Mouse (Mus musculus) limb, embryonic 14.5 days (tissue): ENCODE data around the gene Sox8. TPM values are rescaled to one million over a fixed set of nuclear protein-coding genes. Genes with fewer than 3 reads are reported as not detected.

ENCODE experiments used
- ATAC-seq: fragments of 200-750 bp; cut with Nextera tagmentation; 2 replicates; pipeline ENCODE4 v1.8.0; 2017; ENCODE audit warnings: low read depth, moderate number of reproducible peaks, moderate TSS enrichment; ENCODE audit not compliant: low FRiP score
- DNase-seq: peaks from one replicate; pipeline ENCODE4 v3.0.0-alpha.2; 2015; ENCODE audit warnings: low spot score
- H3K27ac ChIP-seq: fragments of 300-500 bp; sonication (generic); replicated peaks from 2 replicates; pipeline ENCODE4 v1.5.1; 2014; ENCODE audit warnings: low read depth, mild to moderate bottlenecking, low read length, moderate library complexity, mixed read lengths
- H3K27me3 ChIP-seq: fragments of 300-500 bp; sonication (generic); 2 replicates; pipeline ENCODE4 v1.6.1; 2014; ENCODE audit warnings: low read length, mixed read lengths; ENCODE audit not compliant: control insufficient read depth, insufficient read depth
- H3K36me3 ChIP-seq: fragments of 300-500 bp; sonication (generic); 2 replicates; pipeline ENCODE4 v1.6.1; 2014; ENCODE audit warnings: mild to moderate bottlenecking, low read length, moderate library complexity, mixed read lengths; ENCODE audit not compliant: control insufficient read depth, insufficient read depth
- H3K4me1 ChIP-seq: fragments of 300-500 bp; sonication (generic); 2 replicates; pipeline ENCODE4 v1.6.1; 2014; ENCODE audit warnings: antibody characterized with exemption, low read length, mixed read lengths; ENCODE audit not compliant: control insufficient read depth, insufficient read depth
- H3K4me2 ChIP-seq: fragments of 300-500 bp; sonication (generic); replicated peaks from 2 replicates; pipeline ENCODE4 v1.6.1; 2014; ENCODE audit warnings: low read depth, mild to moderate bottlenecking, low read length, moderate library complexity; ENCODE audit not compliant: severe bottlenecking
- H3K4me3 ChIP-seq: fragments of 300-500 bp; sonication (generic); replicated peaks from 2 replicates; pipeline ENCODE4 v1.5.1; 2014; ENCODE audit warnings: low read length
- H3K9ac ChIP-seq: fragments of 300-500 bp; sonication (generic); 2 replicates; pipeline ENCODE4 v1.6.1; 2014; ENCODE audit warnings: mild to moderate bottlenecking, low read depth, low read length, moderate library complexity; ENCODE audit not compliant: severe bottlenecking
- H3K9me3 ChIP-seq: fragments of 300-500 bp; sonication (generic); 2 replicates; pipeline ENCODE4 v1.6.1; 2016; ENCODE audit warnings: low read length; ENCODE audit not compliant: control insufficient read depth
- POLR2A ChIP-seq: fragments of 200-500 bp; IDR thresholded peaks from 2 replicates; pipeline ENCODE4 v1.8.0; 2012; ENCODE audit warnings: inconsistent platforms, mild to moderate bottlenecking, moderate library complexity, borderline replicate concordance; ENCODE audit not compliant: insufficient read depth, insufficient read length; ENCODE audit errors: extremely low read depth
- WGBS: fragments of 180-500 bp; shearing (Covaris S2); extraction: QIAGEN DNeasy Blood & Tissue Kit; methylation state at CpG from one replicate; pipeline ENCODE4 v1.1.7; 2014; 5-methylcytosine and 5-hydroxymethylcytosine counted together
- polyA plus RNA-seq, 2 experiments: library from polyadenylated mRNA; depleted of rRNA in 1 of 2; stranded (reverse) in 1 of 2; unstranded in 1 of 2; fragments of >200 nt; fragmentation: Nextera tagmentation in 1 of 2; extraction: Ambion mirVana in 1 of 2; gene quantifications; 2 replicates each; pipeline versions ENCODE4 v1.2.1 to v1.2.3; 2012 to 2014

The Sox8 gene
- polyA plus RNA-seq, 2 experiments = 16.3 to 16.7 TPM

GRCm38 (mm10) chr17:25579332-25580047 is 9.0 kb upstream of the Sox8 start:
- H3K27ac ChIP-seq = peak overlapping the region; percentile 65
- H3K27me3 ChIP-seq = no peaks in the 10 kb centered on the region
- no peak for TF ChIP-seq POLR2A
- DNase-seq (no peak), ATAC-seq (peak; percentile 13)
- no peaks in the 10 kb centered on the region for H3K9me3 ChIP-seq
- no peaks in the 10 kb centered on the region for H3K36me3 ChIP-seq
- H3K9ac ChIP-seq = peak overlapping the region; percentile 80
- peaks cover 12% of the 10 kb centered on the region for H3K4me1 ChIP-seq
- H3K4me2 ChIP-seq = peak overlapping the region; percentile 74
- H3K4me3 ChIP-seq = peak overlapping the region; percentile 80
- WGBS = 5% methylated on average over 21 of the region's 21 CpGs

GRCm38 (mm10) chr17:25578920-25579319 is 8.4 kb upstream of the Sox8 start, which contains the start of gene Lmf1:
TSS of gene Lmf1 (plus strand) at chr17:25579085.
- peak; percentile 86; the same call in 1 of the 2 replicates for TF ChIP-seq POLR2A
- H3K9me3 ChIP-seq = no peaks in the 10 kb centered on the region
- peak within 1 kb of the TSS; percentile 80 for H3K9ac ChIP-seq
- DNase-seq = peak; percentile 96
- under 1% methylated on average over 31 of the region's 31 CpGs for WGBS
- H3K4me1 ChIP-seq = peaks cover 12% of the 10 kb centered on the region
- H3K27ac ChIP-seq = peak within 1 kb of the TSS; percentile 65
- no peaks in the 10 kb centered on the region for H3K36me3 ChIP-seq
- peak; percentile 94 for ATAC-seq
- no peaks in the 10 kb centered on the region for H3K27me3 ChIP-seq
- peak within 1 kb of the TSS; percentile 74 for H3K4me2 ChIP-seq
- H3K4me3 ChIP-seq = peak within 1 kb of the TSS; percentile 80

GRCm38 (mm10) chr17:25577702-25578101 is 7.2 kb upstream of the Sox8 start:
- H3K4me3 ChIP-seq = no peak overlapping the region
- no peaks in the 10 kb centered on the region for H3K27me3 ChIP-seq
- H3K27ac ChIP-seq = no peak overlapping the region
- peak overlapping the region; percentile 16; the same call in 1 of the 2 replicates for H3K9ac ChIP-seq
- DNase-seq (no peak), ATAC-seq (no peak)
- TF ChIP-seq POLR2A = no peak
- 35% methylated on average over 2 of the region's 2 CpGs for WGBS
- no peaks in the 10 kb centered on the region for H3K9me3 ChIP-seq
- H3K4me1 ChIP-seq = peaks cover 12% of the 10 kb centered on the region
- H3K4me2 ChIP-seq = no peak overlapping the region
- H3K36me3 ChIP-seq = no peaks in the 10 kb centered on the region

- peak overlapping the region; percentile 16; the same call in 1 of the 2 replicates for H3K9ac ChIP-seq
These were observed 6.8 kb upstream of the Sox8 start for GRCm38 (mm10) chr17:25577263-25577662.

GRCm38 (mm10) chr17:25576034-25576433 is 5.5 kb upstream of the Sox8 start:
- no peaks in the 10 kb centered on the region for H3K9me3 ChIP-seq
- peak; percentile 45 for ATAC-seq
- WGBS = 42% methylated on average over 2 of the region's 2 CpGs
- no peak overlapping the region for H3K4me3 ChIP-seq
- H3K27me3 ChIP-seq = 0 out of 2 replicates have a peak, but pooled peaks cover 5% of the 10 kb centered on the region
- no peak overlapping the region for H3K9ac ChIP-seq
- no peak overlapping the region for H3K27ac ChIP-seq
- H3K36me3 ChIP-seq = no peaks in the 10 kb centered on the region
- H3K4me2 ChIP-seq = no peak overlapping the region
- H3K4me1 ChIP-seq = peaks cover 12% of the 10 kb centered on the region
- peak; percentile 50 for DNase-seq
- no peak for TF ChIP-seq POLR2A

More at GRCm38 (mm10) chr17:25577263-25577662, 6.8 kb upstream of the Sox8 start:
- TF ChIP-seq POLR2A = no peak
- no peak overlapping the region for H3K27ac ChIP-seq
- H3K4me3 ChIP-seq = no peak overlapping the region
- peaks cover 12% of the 10 kb centered on the region for H3K4me1 ChIP-seq
- ATAC-seq (no peak), DNase-seq (no peak)
- no peak overlapping the region for H3K4me2 ChIP-seq
- H3K27me3 ChIP-seq = no peaks in the 10 kb centered on the region
- no peaks in the 10 kb centered on the region for H3K36me3 ChIP-seq
- no peaks in the 10 kb centered on the region for H3K9me3 ChIP-seq
- WGBS = 68% methylated on average over 6 of the region's 6 CpGs
